Mouse (Mus musculus) megakaryocyte, embryonic 14.5 days (primary cell): ENCODE results near the gene Sp110. TPM values are rescaled to one million over a fixed set of nuclear protein-coding genes. Genes with fewer than 3 reads are reported as not detected.
"Not testable (repeated sequence)": the region's sequence is repeated elsewhere in the genome, so short reads cannot be mapped to it uniquely, and the experiment has no call there.

ENCODE experiments used
- H3K27me3 ChIP-seq: replicated peaks from 2 replicates; pipeline ENCODE3; 2012; ENCODE audit warnings: inconsistent platforms
- H3K36me3 ChIP-seq: replicated peaks from 2 replicates; pipeline ENCODE3; 2012; ENCODE audit warnings: low read length, inconsistent platforms, mixed read lengths
- H3K4me1 ChIP-seq: 2 replicates; pipeline ENCODE4 v1.6.1; 2012; ENCODE audit warnings: inconsistent platforms
- H3K4me3 ChIP-seq: replicated peaks from 2 replicates; pipeline ENCODE3; 2012; ENCODE audit warnings: moderate library complexity, mild to moderate bottlenecking, inconsistent platforms
- H3K9me3 ChIP-seq: 2 replicates; pipeline ENCODE4 v1.6.1; 2012; ENCODE audit warnings: inconsistent platforms
- polyA plus RNA-seq: library from polyadenylated mRNA; stranded (reverse); fragments of >175 nt; gene quantifications from 2 replicates; pipeline ENCODE4 v1.2.3, GENCODE M21; 2012; ENCODE audit warnings: low replicate concordance; ENCODE audit not compliant: insufficient read depth

Gene Sp110
- 7.2 and 10.5 TPM in 2 replicates for polyA plus RNA-seq

DNA sequence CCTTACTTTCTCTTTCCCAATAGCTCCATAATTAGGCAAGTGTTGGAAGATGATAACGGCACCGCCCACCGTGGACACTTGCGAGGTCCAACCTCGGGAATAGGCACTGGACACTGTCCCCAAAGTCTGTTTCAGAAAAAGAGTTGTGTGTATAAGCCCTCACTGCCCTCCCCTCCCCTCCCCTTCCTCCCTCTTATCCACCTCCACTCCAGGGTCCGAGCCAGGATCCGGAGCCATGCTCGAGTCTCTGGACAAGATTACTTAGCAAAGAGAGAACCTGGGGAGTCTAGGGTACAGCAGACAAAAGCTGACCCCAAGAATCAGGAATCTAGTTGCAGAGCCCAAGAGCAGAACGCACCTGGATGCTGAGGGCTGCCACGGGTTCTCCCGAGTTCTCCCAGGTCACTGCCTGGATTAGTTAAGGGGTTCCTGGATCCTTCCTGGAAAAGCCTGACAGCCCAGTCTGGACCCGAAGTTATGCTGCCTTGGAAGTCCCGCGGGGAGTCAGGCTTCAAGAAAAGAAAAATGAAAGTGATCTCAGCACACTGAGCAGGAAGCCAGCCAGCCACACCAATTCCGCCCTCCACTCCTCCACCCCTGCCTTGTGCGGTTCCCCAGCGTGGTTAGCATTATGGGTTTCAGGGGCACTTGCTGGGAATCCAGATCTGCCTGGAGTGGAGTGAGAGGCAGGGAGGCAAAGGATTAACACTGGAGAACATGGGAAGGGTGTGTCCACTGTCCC lies at the start of gene Sp110:
Gene Sp110 (minus strand): TSS at position 547 of the 742 bp plus-strand sequence.
- peak within 1 kb of the TSS; percentile 80 for H3K4me3 ChIP-seq
- H3K9me3 ChIP-seq, H3K4me1 ChIP-seq, H3K36me3 ChIP-seq, H3K27me3 ChIP-seq: not testable (repeated sequence)

GRCm38 (mm10) chr1:85638144-85638543 lies 39.5 kb upstream of the Sp110 start:
- H3K4me3 ChIP-seq, H3K27me3 ChIP-seq, H3K36me3 ChIP-seq, H3K9me3 ChIP-seq, H3K4me1 ChIP-seq: not testable (repeated sequence)

GRCm38 (mm10) chr1:85636936-85637335 lies 38.3 kb upstream of the Sp110 start:
- H3K27me3 ChIP-seq, H3K9me3 ChIP-seq, H3K36me3 ChIP-seq, H3K4me3 ChIP-seq, H3K4me1 ChIP-seq: not testable (repeated sequence)

DNA sequence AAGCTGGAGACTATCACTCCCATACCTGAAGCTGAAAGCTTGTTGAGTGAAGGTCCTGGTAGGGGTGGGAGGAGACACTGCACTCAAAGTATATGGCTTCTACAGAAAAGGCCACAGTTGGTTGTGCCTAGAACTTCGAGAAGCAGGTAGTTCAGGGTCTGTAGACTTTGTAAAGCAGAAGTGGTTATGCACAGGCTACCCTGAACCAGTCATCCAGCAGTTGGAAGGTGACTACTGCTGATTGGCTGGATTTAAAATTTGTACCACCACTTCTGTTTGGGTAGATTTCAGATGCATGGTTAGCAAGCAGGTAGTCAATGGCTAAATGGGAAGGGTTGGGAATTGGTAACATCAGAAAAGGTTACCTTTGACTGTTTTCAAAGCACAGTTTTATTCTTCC lies 20.1 kb upstream of the Sp110 start:
- H3K36me3 ChIP-seq, H3K9me3 ChIP-seq, H3K4me3 ChIP-seq, H3K27me3 ChIP-seq, H3K4me1 ChIP-seq: not testable (repeated sequence)

DNA sequence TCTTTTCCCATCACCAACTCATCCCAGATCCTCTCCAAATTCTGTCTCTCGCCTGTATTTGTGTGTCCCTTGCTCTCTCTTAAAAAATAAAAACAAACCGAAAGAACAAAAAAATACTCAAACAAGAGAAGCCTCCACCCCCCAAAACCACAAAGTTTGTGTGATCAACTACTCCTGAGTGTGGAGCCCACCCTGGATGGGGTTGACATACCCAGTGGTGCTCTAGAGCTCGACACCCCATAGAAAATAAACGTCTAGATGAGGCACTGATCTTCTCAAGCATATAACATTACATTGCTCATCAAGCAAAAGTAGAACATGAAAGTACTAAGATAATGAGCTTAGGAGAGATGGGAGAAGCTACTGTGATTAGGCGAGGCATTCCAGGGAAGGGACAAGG lies 18.5 kb upstream of the Sp110 start:
- not testable (repeated sequence) for H3K27me3 ChIP-seq, H3K36me3 ChIP-seq, H3K9me3 ChIP-seq, H3K4me3 ChIP-seq, H3K4me1 ChIP-seq

DNA sequence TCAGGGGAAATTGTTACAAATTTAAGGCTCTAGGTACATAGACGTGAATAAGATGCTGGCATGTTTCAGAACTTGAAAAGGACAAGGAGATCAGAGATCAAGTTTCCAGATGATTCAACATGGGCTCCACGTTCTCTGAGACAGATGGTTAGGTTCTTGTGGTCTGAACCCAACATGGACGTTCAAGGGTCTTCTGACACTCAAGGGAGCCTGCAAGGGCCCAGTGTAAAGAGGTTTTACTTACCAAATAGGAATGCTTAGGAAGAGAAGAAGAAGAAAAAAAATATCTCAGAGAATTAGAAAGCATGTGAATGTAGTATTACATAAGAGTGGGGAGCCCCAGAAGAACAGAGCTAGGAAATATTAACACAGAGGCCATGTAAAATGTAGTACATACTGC lies 17.2 kb upstream of the Sp110 start:
- H3K4me3 ChIP-seq, H3K27me3 ChIP-seq, H3K36me3 ChIP-seq, H3K4me1 ChIP-seq, H3K9me3 ChIP-seq: not testable (repeated sequence)

DNA sequence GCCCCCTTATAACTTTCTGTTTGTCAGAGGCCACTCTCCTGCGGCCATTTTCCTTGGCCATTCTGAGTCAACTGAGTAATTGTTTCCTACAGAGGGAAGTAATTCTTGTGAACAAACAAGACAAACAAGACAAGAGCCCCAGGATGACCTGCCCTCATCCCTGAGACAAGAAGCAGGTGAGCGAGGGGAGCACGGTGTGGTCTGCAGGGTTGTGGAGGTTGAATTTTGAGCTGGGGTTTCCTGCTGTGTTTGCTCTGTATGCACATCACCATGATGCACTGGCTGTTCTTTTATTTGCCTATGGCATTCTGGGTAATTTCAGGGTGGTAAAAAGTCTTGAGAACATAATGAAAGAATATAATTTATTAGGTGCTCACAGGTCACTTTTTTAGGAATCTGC lies 16.5 kb upstream of the Sp110 start:
- H3K4me1 ChIP-seq, H3K9me3 ChIP-seq, H3K4me3 ChIP-seq, H3K36me3 ChIP-seq, H3K27me3 ChIP-seq: not testable (repeated sequence)

GRCm38 (mm10) chr1:85610581-85610980 lies 12.0 kb upstream of the Sp110 start:
- not testable (repeated sequence) for H3K36me3 ChIP-seq, H3K4me3 ChIP-seq, H3K27me3 ChIP-seq, H3K4me1 ChIP-seq, H3K9me3 ChIP-seq

GRCm38 (mm10) chr1:85608361-85608760 lies 9.7 kb upstream of the Sp110 start:
- not testable (repeated sequence) for H3K9me3 ChIP-seq, H3K4me3 ChIP-seq, H3K36me3 ChIP-seq, H3K4me1 ChIP-seq, H3K27me3 ChIP-seq

DNA sequence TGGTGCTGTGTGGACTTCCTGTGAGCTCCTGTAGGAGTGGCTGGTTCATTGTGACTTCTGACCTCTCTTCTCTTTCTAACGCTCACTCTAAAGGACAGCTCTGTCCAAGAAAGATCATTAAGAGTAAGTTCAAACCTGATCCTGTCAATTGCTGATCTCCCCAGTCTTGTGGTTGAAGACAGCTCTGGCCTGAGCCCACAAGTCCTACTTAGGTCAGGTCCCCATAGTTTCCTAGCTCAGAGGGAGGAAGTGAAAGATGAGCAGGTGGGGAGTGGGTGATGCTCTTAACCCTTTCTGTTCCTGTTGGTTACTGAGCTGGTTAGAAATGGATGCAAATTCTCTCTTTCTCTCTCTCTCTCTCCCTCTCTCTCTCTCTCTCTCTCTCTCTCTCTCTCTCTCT lies 5.7 kb upstream of the Sp110 start:
- H3K9me3 ChIP-seq, H3K4me1 ChIP-seq, H3K4me3 ChIP-seq, H3K27me3 ChIP-seq, H3K36me3 ChIP-seq: not testable (repeated sequence)

GRCm38 (mm10) chr1:85600794-85601193 lies 2.2 kb upstream of the Sp110 start:
- H3K36me3 ChIP-seq, H3K27me3 ChIP-seq, H3K4me1 ChIP-seq, H3K9me3 ChIP-seq: not testable (repeated sequence)
- H3K4me3 ChIP-seq = peak overlapping the region; percentile 85

DNA sequence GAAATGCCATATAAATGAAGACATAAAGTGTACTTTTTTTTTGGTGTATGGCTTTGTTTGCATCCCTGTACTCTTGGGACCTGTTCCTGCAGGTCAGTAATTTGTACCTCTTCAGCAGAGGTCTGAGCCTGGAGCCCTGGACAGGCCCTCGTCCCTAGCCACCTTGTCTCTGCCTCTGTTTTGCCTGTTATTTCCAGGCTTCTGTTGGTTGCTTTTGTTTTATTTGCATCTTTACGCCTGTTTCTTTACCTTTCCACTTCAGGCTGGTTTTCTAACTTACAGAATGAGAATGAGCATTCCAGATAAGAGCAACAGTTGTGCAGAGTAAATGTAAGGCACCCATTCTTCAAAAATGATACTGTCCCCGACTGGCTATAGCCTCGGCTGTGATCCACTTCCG lies 1.5 kb upstream of the Sp110 start, which contains the start of gene Sp140:
Gene Sp140 (plus strand): TSS at position 301 of the 400 bp plus-strand sequence.
- peak within 1 kb of the TSS; percentile 85 for H3K4me3 ChIP-seq
- not testable (repeated sequence) for H3K9me3 ChIP-seq, H3K4me1 ChIP-seq, H3K36me3 ChIP-seq, H3K27me3 ChIP-seq

DNA sequence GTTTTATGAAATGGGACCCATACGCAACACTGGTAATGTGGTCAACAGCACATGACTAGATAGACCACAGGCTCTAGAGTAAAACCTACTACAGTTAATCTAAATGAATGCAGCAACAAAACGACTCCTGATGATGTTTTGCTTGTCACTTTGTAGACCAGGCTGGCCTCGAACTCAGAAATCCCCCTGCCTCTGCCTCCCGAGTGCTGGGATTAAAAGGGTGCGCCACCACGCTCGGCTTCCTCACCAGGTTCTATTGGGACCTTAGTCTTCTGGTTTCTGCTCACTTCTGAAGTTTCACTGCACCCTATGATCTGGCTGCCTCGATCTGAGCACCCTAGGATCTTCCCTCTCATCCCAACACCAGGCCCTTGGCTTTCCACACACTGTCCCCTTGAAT lies 6.1 kb downstream of the Sp110 start:
- not testable (repeated sequence) for H3K27me3 ChIP-seq, H3K36me3 ChIP-seq, H3K4me1 ChIP-seq, H3K9me3 ChIP-seq, H3K4me3 ChIP-seq

DNA sequence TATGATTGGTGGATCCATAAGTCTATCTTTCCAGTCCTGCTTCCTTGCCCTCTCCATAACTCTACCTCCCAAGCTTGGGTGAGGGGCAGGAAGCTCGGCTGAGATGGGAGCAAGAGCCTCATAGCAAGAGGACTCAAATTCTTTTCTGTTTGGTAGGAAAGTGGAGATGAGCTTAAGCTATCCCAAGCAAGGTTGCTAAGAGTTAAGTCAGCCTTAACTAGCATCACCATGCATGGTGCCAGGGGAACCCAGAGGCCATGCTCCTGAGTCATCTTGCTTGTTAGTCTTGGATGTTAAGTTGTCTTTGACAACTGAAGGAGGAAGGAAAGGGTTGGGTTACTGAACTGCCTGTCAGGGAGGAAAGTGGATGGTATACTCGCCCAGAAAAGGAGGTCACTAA lies 9.9 kb downstream of the Sp110 start:
- H3K4me3 ChIP-seq, H3K27me3 ChIP-seq, H3K9me3 ChIP-seq, H3K4me1 ChIP-seq, H3K36me3 ChIP-seq: not testable (repeated sequence)

DNA sequence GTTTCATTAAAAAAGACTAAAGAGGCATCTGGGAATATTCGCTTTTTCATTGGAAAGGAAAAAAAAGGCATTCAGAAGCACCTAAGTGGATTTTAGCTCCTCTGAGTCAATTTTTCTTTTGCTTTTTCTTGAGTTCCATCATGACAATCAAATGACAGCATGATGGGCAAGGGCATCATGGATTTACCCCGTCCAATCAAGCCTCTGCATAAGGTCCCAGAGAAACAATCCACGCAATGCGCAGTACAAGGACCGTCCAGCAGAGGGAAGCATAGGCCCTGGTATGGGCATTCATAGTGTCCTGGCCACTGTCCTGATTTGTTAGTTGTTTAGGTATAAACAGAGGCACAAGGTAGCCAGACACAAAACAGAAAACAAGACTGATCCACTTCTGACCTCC lies 17.1 kb downstream of the Sp110 start:
- H3K9me3 ChIP-seq, H3K4me1 ChIP-seq, H3K27me3 ChIP-seq, H3K36me3 ChIP-seq, H3K4me3 ChIP-seq: not testable (repeated sequence)

DNA sequence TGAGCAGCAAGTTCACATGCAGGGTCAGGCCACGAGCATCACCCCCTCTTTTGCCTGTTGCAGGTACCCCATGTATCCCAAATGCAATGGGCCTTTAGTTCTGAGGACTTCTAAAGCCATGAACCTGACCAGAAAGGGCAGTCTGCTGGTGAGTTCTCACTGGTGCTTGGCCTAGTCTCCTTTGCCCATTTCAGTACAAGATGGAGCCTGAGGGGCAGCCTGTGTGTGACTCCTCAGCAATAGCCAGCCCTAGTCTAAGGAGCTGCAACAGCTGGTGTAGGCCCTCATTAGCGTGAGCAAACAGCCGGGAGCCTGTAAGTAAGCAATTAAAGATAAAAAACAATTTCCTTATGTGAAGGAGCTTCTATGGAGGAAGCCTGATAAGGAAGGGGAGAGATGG lies 18.0 kb downstream of the Sp110 start:
- not testable (repeated sequence) for H3K27me3 ChIP-seq, H3K4me1 ChIP-seq, H3K4me3 ChIP-seq

DNA sequence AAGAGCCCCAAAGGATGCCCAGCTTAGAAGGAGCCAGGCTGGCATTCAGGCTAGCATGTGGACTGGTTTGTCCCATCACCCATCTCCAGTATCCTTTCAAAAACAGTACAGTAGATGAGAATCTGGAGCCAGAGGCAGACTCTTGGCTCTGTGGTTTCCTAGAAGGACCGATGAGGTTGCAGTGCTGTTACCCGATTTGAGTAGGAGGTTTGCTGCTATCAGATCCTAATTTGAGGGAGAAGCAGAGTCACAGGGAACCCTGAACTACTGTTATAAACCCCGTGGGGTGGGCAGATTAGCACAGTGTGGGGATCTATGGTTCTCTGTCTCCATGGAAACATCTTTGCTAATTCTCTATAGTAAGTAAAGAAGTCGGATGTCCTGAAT lies 18.5 kb downstream of the Sp110 start:
- H3K4me1 ChIP-seq, H3K9me3 ChIP-seq, H3K27me3 ChIP-seq, H3K4me3 ChIP-seq, H3K36me3 ChIP-seq: not testable (repeated sequence)

More for the DNA sequence above, 18.0 kb downstream of the Sp110 start:
- not testable (repeated sequence) for H3K9me3 ChIP-seq, H3K36me3 ChIP-seq
